Mouse (Mus musculus) erythroblast, embryonic 14.5 days (primary cell): Measurements from ENCODE around the gene Igf2bp2.

Experiments used
- GATA1 ChIP-seq: IDR thresholded peaks from 2 replicates; pipeline ENCODE4 v1.6.1; 2012; ENCODE audit warnings: low read length, inconsistent platforms, mixed read lengths
- TAL1 ChIP-seq: IDR thresholded peaks from 3 replicates; pipeline ENCODE4 v1.6.1; 2012; ENCODE audit warnings: low read length, inconsistent platforms, mixed read lengths

DNA sequence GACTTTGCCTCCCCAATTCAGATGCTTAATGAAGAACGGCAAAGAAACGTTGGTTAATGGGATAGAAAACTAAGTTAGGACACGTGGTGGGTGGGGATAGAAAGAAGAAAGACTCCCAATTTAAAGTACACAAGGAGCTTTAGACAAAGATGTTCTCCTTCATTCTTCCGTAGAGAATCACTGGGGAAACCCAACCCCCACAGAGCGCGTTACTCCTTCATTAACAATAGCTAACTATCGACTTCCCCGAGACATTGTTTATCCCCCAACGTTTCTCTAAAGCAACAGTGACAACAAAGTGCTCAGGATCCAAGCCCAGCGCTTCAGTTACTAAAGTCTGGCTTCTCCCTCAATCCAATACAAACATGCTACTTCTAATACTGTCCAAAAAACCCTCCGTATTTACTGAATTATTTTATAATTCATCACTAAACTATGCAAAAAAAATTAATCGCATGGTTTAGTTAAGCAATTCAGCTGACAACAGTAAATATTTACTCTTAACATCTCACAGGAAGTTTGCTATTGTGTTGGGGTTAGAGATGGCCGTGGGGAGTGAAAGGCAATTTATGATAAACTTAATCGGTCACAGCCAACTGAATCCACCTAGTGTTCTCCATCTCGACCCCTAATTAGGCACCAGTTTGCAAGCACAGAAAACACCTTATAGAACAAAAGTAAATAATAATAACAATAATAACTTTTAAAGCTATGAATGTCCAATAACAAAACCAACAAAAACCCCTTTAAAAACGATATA lies 2.5 kb downstream of the Igf2bp2 start:
- no peak for TF ChIP-seq GATA1
- TF ChIP-seq TAL1 = no peak
